Mouse (Mus musculus) T-helper 17 cell (primary cell): ENCODE measurements around the gene Tmem273.

Experiments
- in situ Hi-C, 2 experiments: fragments of 300-600 bp; cut with MboI, MseI; formaldehyde crosslinking; loops; 1 replicate in 1 of 2; 2 replicates in 1 of 2; pipeline ENCODE4 v1.15.1; 2025; ENCODE audit warnings: high pct_unique_total_duplicates in 2 of 2

The Tmem273 gene

DNA sequence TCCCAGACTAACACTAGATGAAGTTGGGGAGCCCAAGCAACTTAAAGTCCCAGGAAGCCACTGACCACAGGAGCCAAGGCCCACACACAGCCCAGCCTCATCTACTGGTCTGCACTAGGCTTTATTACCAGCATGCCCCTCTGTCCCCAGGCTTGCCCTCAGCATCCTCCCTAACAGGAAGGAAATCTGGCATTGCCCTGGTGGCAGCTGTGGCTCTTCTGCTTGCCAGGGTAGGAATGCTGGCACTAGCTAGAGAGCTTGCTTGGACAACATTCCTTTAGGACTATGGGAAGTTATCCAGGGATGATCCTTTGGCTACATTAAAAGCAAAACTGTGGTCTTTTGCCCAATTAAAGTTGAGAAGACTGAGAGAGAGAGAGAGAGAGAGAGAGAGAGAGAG, 24.3 kb downstream of the Tmem273 start:
- in situ Hi-C loops = no loop called here

DNA sequence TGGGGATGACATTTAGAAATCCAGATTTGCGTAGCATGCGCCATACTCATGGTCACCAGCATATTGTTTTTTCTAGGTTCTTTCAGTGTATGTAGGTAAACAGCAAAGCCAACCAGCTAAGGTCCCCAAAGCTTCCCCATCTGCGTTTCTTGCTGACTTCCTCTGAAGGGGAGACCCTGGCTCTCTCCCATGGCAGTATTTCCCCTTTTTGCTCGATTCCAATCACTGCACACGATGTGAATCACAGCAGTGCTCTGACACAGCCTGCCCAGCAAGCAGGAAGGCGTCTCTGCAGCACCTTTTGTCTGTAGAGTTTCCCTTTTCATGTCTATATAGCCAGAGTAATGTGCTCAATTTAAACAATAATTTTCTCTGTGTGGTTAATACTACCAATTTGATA, 26.7 kb downstream of the Tmem273 start:
- in situ Hi-C loops = no loop called here

DNA sequence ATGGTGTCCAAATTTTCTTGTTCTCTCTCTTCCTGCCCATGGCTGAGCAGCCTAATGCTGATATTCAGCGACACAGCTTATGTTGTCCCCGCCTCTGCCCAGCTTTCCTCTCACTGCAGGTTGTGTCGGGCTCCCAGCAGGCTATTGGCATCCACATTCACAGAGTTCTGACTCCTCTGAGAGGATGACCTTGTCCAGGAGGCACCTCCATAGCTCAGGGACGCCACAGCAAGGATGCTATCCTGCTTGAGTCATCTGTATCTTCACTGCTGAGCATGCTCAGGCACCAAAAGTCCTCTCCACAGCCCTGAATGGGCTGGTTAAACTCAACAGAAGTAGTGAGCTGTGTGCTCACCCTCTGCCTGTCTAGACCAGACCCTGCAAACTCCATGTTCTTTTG, 29.2 kb downstream of the Tmem273 start:
- in situ Hi-C loops = no loop called here

DNA sequence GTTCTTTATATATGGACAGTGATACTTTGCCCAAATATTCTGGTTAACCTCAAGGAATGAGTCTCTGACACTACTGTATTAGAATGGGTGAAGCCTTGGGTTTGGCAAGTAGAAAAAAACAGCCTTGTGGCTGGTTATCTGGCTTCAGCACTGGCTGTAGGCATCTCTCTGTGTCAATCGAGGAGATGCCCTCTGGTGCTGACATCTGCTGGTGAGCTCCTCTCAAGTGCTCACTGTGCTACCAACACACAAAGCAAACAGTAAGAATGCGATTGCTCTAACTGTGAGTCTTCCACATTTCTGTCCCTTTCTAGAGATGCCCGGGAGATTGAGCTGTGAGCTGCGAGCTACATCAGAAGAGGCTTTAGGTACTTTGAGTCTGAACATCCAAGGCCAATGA, 30.8 kb downstream of the Tmem273 start:
- in situ Hi-C loops = no loop called here

DNA sequence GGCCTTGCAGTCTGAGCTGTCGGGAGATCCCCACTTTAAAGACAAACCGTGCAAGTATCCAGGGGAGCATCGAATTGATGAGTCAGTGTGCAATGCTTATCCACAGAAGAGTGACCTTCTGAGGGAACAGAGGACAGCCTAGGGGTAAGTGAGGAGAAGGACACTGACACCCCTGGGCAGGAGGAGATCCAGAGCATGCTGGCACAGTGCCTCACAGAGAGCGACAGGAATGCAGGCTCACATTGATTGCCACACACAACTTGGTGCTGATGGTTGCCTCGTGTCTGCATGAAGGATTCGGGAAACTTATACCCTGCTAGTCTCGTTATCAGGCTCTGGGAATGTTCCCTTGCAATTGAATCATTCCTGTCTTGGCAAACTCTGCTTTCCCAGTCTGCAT, 31.5 kb downstream of the Tmem273 start:
- in situ Hi-C loops = no loop called here

DNA sequence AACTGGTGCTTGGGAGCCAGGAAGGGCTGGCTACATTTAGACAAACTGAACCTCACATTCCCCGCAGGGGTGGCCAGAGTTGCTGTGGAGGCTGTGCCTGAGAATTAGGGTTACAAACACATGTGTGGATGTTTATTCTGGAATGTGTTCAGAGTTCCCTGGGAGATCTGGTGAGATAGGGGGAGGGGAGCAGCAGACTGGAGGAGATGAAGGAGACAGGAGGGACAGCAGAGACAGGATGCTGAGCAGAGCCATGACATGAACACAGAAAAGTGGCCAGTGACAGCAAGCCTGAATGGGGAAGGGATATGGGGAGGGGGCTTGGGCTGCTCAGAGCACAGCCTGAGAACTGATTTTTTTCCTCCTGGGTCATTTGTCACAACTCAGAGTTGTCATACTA, 33.5 kb downstream of the Tmem273 start:
- in situ Hi-C loops = no loop called here

DNA sequence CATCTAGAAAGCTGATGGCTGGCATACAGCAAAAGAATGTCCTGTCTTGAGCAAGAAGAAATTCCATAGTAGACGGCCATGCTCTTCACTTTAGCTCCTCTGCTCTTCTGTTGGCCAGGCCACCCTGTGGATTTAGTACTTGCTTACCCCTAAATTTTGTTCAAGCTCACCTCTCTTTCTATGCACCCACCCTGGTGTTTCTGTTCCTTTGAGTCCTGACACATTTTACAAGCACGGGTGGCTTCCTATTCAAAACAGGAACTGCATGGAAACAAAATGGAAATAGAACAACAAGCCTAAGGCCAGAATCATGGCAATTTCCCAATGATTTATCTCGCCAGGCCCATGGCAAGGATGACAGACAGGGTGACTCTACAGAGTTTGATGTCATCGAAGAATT, 37.0 kb downstream of the Tmem273 start:
- in situ Hi-C loops = no loop called here

DNA sequence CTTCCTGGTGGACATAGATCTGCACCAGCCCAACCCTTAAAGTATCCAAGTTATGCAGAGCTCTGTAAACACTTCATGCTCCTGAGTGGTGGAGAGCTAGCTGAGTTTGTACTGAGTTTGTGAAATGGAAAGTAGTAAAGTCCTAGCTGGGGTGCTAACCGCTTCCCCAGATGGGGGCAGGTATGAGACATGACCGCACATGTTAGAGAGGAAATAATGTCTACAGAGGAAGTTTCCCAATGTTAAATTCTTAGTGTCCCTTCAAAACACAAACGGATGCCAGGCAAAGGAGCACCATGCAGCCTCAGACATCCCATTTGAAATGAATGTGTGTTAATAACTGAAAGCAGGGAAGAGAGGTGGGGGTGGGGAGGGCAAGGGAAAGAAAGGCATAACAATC, 38.1 kb downstream of the Tmem273 start:
- in situ Hi-C loops = no loop called here

DNA sequence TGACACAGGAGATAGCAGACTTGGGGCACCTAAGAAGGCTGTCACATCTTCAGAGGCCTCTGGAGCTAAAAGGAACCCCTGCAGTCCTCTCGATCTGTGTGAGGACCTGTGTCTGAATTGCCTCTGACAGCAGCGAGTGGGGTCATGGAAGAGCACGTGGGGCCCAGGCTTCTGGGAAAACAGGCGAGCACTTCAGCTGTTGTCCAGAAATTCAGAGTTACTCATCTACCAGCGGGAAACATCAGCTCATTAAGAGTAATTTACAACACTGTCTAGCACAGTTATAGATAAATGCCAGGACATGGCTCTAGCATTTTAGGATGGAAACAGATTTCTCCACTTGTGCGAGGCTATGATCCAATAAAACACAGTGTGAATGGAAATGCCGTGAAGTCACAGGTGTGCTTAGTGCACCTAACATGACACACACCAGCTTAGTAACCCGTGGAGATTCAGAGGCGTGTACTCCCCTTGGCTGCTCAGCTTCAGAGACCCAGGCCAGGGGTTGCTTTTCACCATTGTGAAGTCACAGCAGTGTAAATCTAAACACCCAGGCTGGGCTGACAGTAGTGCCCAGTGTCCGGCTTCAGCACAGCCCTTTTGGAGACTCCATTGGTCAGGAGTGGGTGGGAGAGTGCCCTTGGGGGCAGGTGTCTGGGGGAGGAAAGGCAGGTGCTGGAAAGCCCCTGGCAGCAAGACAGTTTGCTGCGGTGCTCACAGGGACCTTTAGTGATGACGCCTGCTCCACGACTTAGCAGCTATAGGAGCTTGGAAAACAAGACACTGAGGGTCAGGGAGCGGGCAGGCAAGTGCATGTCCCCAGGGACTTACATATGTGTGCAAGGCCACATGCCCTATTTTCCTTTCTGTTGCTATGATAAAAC, 38.7 kb downstream of the Tmem273 start:
- in situ Hi-C loops = no loop called here

DNA sequence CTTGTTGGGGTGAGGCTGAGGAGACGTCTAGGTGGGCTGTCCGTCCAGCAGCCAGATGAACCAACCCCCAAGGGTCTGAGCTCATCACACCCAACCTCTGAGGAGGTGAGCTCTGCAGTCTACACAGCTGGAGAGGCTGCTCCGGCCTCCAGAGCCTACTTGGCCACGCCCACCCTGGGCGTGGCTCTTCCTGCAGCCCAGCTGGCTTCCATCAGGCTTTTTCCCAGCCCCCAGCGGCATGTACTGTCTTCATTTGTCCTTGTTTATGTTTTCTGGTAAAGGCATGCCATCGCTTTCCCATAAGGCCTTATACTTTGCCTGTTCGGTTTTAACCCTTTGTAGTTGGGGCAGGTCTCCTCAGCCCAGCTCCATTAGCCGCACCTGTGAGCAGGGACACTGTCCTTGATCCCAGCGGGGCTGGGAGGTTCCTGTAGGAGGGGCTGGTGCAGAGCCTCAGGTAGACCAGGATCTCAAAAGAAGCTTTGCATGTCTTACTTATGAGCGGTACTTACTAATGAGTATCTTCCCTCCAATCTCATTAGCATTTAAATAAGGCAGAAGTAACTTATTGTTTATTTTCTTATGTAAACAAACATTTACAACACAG, 39.8 kb downstream of the Tmem273 start:
- in situ Hi-C loops = no loop called here

DNA sequence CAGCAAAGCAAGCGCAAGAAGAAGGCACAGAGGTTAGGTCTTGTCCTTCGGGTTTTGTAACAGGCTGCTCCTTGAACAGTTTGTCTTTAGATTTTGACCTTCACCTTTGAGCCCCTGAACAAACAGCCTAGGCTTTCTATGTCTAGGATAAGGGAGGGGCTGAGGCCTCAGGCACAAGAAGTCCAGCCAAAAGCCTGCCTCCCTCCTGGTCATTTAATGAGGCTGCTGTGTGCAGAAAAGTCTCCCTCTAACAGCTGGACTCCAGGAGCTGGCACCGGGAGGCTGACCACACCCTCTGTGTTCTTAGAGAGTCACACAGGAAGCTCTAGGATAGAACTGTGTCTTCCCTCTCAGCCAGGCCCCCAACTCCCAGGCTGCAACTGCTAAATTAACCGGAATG, 41.4 kb downstream of the Tmem273 start:
- in situ Hi-C loops = no loop called here

DNA sequence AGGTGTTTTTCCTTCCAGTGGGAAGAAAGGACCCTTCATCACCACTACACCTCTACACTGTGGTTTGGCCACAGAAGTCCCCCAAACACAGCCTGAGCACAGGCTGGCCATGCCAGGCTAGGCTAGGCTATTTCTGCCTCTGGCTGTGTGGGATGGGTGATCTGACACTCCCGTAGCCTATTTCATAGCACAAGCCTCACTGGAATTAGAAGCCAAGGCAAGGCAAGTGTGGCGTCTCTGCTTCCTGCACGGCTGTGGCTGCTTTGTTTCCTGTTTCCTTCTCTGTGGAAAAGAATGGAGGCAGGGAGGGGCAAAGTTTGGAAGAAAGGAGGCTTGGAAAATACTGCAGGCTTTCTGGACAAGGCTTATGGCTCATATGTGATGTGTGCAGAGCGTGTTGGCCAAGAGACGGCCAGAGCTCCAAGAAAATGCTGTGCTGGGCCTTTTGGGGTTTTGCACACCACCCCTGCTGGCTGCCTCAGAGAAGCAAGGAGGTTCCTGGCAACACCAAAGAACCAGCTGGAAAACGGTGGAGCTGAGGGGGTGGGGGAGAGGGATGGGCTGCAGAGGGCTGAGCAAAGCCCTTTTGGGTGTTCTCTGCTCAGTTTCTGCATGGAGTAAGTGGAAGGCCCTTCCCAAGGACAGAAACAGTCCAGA, 42.4 kb downstream of the Tmem273 start:
- in situ Hi-C loops = no loop called here

DNA sequence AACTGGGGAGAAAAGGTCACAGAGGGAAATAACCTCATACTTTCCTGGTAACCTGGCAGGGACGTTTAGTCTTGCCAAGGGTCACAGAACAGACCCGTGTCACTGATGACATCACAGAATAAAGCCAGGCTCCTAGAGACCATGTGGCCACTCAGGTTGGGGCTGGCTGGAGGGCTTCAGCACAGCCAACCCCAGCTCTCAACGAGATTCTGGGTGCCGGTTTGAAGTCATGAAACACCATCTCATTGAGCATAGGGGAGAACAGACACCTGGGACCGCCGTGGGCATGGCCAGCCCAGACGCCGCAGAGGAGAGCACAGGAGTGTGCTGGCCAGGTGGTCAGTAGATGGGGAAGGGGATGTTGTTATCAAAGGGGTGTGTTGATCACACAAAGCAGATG, 48.1 kb downstream of the Tmem273 start, which contains the start of gene Fam170b:
Gene Fam170b, plus strand, starts transcription at position 116 of the 400 bp plus-strand sequence.
- in situ Hi-C loops = no loop called here

DNA sequence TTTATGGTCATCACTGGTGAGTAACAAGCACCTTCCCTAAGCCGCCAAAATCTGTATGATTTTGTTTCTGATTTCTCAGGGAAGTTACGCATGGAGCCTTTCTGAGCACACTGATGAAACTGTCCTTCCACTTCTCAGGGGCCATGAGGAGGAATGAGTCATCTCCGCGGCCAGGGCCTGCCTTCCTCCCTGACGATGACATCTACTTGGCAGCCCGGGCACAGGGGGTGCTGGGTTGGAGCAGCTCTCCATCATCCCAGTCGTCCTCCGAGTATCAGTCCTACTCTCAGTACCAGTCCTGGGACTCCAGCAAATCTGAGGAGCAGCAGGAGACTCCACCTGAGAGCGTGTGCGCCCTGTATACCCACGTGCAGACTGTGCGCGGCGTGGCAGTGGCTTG, 49.4 kb downstream of the Tmem273 start:
- in situ Hi-C loops = no loop called here

DNA sequence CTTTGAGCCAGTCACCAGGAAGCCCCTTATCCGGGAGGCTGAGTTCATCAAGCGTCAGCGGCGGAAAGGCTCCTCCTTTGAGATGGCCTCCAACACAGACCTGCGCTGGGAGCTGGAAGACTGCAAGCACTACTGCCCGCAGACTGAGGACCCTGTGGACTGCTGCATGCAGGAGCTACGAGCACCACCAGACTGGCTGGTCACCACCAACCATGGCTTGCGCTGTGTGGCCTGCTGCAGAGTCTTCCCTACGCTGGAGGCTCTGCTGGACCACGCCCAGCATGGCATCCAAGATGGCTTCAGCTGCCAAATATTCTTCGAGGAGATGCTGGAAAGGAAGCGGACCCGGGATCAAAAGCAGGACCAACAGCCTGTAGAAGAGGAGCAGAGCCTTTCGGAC, 49.8 kb downstream of the Tmem273 start:
- in situ Hi-C loops = no loop called here

DNA sequence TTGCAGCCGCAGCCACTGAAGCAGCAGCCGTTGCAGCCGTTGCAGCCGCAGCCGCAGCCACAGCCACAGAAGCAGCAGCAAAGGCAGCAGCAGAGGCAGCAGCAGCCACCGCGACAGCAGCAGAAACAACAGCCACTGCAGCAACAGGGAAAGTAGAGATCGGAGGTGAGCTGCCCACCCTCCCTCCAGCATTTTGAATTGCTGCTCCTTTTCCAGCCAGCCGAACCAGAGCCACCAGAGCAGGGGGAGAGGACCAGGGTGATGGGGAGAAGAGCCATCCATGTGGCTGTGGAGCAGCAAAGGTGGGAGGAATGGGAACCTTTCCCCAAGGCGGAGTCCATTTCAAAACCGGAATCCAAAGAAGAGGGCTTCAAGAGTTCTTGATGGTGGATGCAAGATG, 50.4 kb downstream of the Tmem273 start:
- in situ Hi-C loops = no loop called here

DNA sequence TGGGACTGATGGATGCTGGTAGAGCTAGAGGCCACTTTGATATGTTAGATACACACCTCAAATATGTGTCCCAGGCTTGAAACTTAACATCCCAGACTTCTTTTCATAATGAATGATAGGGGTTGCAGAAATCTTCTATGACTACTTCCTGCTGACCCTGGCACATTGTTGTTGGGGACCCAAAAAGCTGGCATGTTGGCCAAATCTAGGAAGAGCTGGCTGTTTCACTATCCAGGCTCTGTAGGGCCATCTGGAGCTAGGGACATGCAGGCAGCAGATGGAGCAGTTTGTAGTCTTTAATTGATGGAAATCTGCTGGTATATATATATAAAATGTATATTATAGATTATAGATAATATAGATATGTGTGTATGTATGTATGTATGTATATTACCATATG, 56.3 kb downstream of the Tmem273 start:
- in situ Hi-C loops = no loop called here

DNA sequence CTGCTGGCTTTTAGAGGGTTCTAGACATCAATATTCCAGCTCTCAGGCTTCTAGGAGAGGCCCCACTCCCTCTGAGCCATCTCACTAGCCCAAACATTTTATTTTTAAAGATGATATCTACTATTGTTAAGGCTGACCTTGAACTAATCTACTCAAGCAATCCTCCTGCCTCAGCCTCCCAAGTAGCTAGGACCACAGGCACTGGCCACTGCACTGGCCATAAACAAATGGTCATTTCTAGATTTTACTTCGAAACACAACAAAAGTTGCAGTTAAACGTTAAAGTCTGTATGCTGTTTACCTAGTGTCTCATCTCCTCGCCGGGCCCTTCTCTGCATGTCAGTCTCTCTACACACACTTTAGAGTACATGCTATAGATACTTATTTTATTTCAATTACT, 68.3 kb downstream of the Tmem273 start:
- in situ Hi-C loops = no loop called here

DNA sequence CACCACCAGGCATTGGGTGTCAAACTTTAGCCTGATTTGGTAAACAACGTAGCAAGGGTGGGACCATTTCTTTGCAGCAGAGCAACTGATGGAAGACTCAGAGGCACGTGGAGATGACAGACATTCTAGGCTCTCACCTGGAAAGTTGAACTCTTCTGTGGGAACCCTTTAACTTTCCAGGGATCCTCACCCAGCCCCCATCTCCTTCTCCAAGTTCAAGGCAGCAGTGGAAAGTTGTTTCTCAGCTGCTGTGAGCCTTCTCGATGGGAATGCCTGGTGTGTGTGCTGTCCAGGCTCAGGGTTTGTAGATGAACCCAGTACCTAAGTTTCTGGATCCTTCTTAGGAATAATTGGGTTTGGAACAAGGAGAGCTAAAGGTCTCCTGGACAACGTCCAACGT, 70.5 kb downstream of the Tmem273 start:
- in situ Hi-C loops = no loop called here

DNA sequence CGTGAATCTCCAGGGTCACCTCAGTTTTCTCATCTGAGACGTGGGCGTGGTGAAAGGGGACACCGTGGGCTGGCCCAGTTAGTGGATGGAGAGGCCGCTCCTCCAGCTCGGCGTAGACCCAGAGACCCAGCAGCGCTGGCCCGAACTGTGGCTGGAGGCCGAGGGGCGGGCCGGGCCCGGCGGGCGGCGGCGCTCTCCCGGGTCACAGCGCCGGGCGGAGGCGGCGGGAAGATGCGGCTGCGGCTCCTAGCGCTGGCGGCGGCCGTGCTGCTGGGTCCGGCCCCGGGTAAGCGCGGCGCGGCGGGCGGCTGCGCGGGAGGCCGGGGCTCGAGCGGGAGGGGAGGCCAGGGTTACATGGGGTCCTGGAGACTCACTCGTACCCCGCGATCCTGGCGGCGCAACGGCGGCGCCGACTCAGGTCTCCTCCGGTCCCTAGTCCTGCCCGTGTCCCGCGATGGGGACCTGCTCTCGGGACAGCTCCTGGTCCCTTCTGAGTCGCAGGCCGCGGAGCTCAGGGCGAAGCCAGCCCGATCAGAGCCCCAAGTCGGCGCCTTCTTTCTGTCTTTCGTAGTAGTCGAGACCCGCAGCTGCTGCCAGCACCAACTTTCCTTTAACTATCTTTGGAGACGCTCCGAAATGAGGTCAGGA, 71.0 kb downstream of the Tmem273 start, which contains the start of gene Vstm4:
Gene Vstm4, plus strand, starts transcription at position 76 of the 648 bp plus-strand sequence.
- in situ Hi-C loops = no loop called here

DNA sequence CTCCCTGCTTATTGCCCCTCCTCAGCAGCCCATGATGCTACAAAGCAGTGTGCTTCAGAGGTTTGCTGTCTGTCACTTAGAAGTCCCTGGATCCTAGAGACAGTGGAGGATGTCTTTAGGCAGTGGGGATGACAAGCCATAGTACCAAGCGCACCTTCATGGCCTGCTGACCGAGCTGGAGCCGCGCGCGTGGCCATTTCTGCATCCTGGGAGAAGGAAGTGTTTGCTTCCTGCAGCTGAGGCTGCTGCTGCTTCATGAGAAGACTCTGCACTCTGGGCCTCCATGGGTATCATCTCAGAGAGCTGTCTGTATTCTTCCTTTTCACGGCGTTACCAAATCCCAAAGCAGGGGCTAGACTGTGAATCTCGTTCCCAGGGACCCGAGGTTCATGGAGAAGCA, 72.6 kb downstream of the Tmem273 start:
- in situ Hi-C loops = no loop called here

DNA sequence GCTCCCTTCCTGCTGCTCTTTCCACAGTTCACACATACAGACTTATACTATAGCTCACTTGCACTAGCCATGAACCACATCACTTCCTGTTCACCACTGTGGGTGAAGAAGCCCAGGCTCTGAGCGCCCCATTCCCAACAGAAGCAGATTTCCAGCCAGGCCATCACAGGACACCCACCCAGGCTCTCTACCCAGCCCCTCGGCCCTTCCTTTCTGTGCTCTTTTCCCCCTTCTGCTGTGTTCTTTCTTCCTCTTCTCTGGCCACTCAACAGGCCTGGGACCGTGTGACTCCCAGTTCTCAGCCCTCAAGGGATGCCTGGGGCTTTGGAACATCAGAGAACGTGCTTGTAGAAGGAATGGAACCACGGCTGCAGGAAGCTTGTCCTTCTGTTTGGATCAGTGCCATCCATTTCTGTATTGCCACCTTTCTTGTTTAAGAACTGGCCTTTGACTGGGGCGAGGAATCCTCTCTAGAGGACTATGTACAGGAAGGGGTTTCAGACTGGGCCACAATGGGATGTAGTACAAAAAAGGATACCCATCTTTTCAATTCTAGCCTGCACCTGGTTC, 73.3 kb downstream of the Tmem273 start:
- in situ Hi-C loops = no loop called here
